Mouse (Mus musculus) MEL (cell line): ENCODE data around the gene Ipcef1. TPM values are rescaled to one million over a fixed set of nuclear protein-coding genes. Genes with fewer than 3 reads are reported as not detected.

Source experiments
- DNase-seq: peaks from one replicate; pipeline ENCODE4 v3.0.0; 2011; ENCODE audit warnings: low read depth, low spot score
- H3K27ac ChIP-seq: 2 replicates; pipeline ENCODE4 v1.5.1; 2012; ENCODE audit warnings: low read depth, mild to moderate bottlenecking, control low read depth, low read length, moderate library complexity; ENCODE audit not compliant: control insufficient read depth
- H3K27me3 ChIP-seq, 2 experiments: fragments of 150-350 bp in 1 of 2; sonication (generic) in 1 of 2; 2 replicates each; pipeline ENCODE4 v1.6.1; 2012; ENCODE audit warnings: low read length in 2 of 2, mild to moderate bottlenecking in 2 of 2, improper control_type of control experiment in 1 of 2, moderate library complexity in 1 of 2; ENCODE audit not compliant: insufficient read depth in 2 of 2, control insufficient read depth in 1 of 2
- H3K36me3 ChIP-seq, 2 experiments: 2 replicates each; pipeline ENCODE4 v1.6.1; 2012 to 2014; ENCODE audit warnings: low read length in 2 of 2, improper control_type of control experiment in 1 of 2, inconsistent platforms in 1 of 2, mild to moderate bottlenecking in 1 of 2; ENCODE audit not compliant: insufficient read depth in 2 of 2, control insufficient read depth in 1 of 2
- H3K4me1 ChIP-seq, 2 experiments: fragments of 150-350 bp in 1 of 2; sonication (generic) in 1 of 2; 2 replicates each; pipeline ENCODE4 v1.6.1; 2012; ENCODE audit warnings: low read length in 2 of 2, improper control_type of control experiment in 1 of 2, mild to moderate bottlenecking in 1 of 2; ENCODE audit not compliant: insufficient read depth in 2 of 2, control insufficient read depth in 1 of 2
- H3K4me3 ChIP-seq, 2 experiments: fragments of 150-350 bp in 1 of 2; sonication (generic) in 1 of 2; 2 replicates each; pipeline ENCODE4 v1.5.1; 2012; ENCODE audit warnings: low read depth in 2 of 2, low read length in 2 of 2, mild to moderate bottlenecking in 2 of 2, moderate library complexity in 2 of 2, control low read depth in 1 of 2, improper control_type of control experiment in 1 of 2; ENCODE audit not compliant: control insufficient read depth in 1 of 2, insufficient read depth in 1 of 2
- H3K79me2 ChIP-seq: 2 replicates; pipeline ENCODE4 v1.6.1; 2012; ENCODE audit warnings: mild to moderate bottlenecking, low read length, moderate library complexity; ENCODE audit not compliant: control insufficient read depth, poor library complexity, insufficient read depth
- H3K9ac ChIP-seq: 2 replicates; pipeline ENCODE4 v1.6.1; 2012; ENCODE audit warnings: low read depth, mild to moderate bottlenecking, control low read depth, low read length, moderate library complexity; ENCODE audit not compliant: control insufficient read depth, poor library complexity, severe bottlenecking
- H3K9me3 ChIP-seq: fragments of 150-350 bp; sonication (generic); replicated peaks from 2 replicates; pipeline ENCODE4 v1.6.1; 2012; ENCODE audit warnings: mild to moderate bottlenecking, low read length, improper control_type of control experiment, moderate library complexity; ENCODE audit not compliant: insufficient read depth
- BHLHE40 ChIP-seq: IDR thresholded peaks from 2 replicates; pipeline ENCODE4 v1.6.1; 2012; ENCODE audit warnings: low read depth, mild to moderate bottlenecking, inconsistent platforms, low read length, improper control_type of control experiment, borderline replicate concordance
- CTCF ChIP-seq, 3 experiments: IDR thresholded peaks in 2 of 3; conservative IDR thresholded peaks in 1 of 3; 2 replicates each; pipeline ENCODE4 v1.5.1; 2011 to 2012; ENCODE audit warnings: low read length in 3 of 3, low read depth in 2 of 3, mild to moderate bottlenecking in 2 of 3, improper control_type of control experiment in 1 of 3, inconsistent platforms in 1 of 3, mixed read lengths in 1 of 3, moderate library complexity in 1 of 3; ENCODE audit not compliant: control insufficient read depth in 1 of 3, insufficient read depth in 1 of 3, poor library complexity in 1 of 3, severe bottlenecking in 1 of 3
- E2F4 ChIP-seq: IDR thresholded peaks from 2 replicates; pipeline ENCODE4 v1.6.1; 2011; ENCODE audit warnings: low read depth, low read length, improper control_type of control experiment, borderline replicate concordance
- ELF1 ChIP-seq: IDR thresholded peaks from 2 replicates; pipeline ENCODE4 v1.6.1; 2014; ENCODE audit warnings: low read depth, mild to moderate bottlenecking, inconsistent platforms, low read length, improper control_type of control experiment, moderate library complexity
- EP300 ChIP-seq, 2 experiments: IDR thresholded peaks; 2 replicates each; pipeline ENCODE4 v1.6.1; 2011; ENCODE audit warnings: improper control_type of control experiment in 2 of 2, low read length in 2 of 2, low read depth in 1 of 2, mild to moderate bottlenecking in 1 of 2
- ETS1 ChIP-seq: IDR thresholded peaks from 2 replicates; pipeline ENCODE4 v1.6.1; 2012; ENCODE audit warnings: low read depth, mild to moderate bottlenecking, inconsistent platforms, low read length, improper control_type of control experiment, moderate library complexity
- GABPA ChIP-seq: IDR thresholded peaks from 2 replicates; pipeline ENCODE4 v1.6.1; 2012; ENCODE audit warnings: low read depth, mild to moderate bottlenecking, inconsistent platforms, low read length, improper control_type of control experiment, moderate library complexity
- GATA1 ChIP-seq: IDR thresholded peaks from 2 replicates; pipeline ENCODE4 v1.6.1; 2011; ENCODE audit warnings: low read depth, low read length, improper control_type of control experiment
- KAT2A ChIP-seq: conservative IDR thresholded peaks from 2 replicates; pipeline ENCODE4 v1.6.1; 2012; ENCODE audit warnings: low read depth, low read length, improper control_type of control experiment, inconsistent platforms
- MAFK ChIP-seq: IDR thresholded peaks from 2 replicates; pipeline ENCODE4 v1.6.1; 2011; ENCODE audit warnings: low read depth, mild to moderate bottlenecking, low read length, improper control_type of control experiment, borderline replicate concordance
- MAX ChIP-seq: IDR thresholded peaks from 2 replicates; pipeline ENCODE4 v1.6.1; 2011; ENCODE audit warnings: low read length, improper control_type of control experiment
- MAZ ChIP-seq: IDR thresholded peaks from 2 replicates; pipeline ENCODE4 v1.6.1; 2012; ENCODE audit warnings: low read depth, mild to moderate bottlenecking, inconsistent platforms, low read length, improper control_type of control experiment
- MXI1 ChIP-seq: IDR thresholded peaks from 2 replicates; pipeline ENCODE4 v1.6.1; 2011; ENCODE audit warnings: mild to moderate bottlenecking, low read depth, low read length, improper control_type of control experiment
- MYC ChIP-seq: IDR thresholded peaks from 2 replicates; pipeline ENCODE4 v1.6.1; 2011; ENCODE audit warnings: low read depth, mild to moderate bottlenecking, low read length, improper control_type of control experiment, moderate library complexity
- NELFE ChIP-seq: IDR thresholded peaks from 2 replicates; pipeline ENCODE4 v1.6.1; 2011; ENCODE audit warnings: low read depth, low read length, improper control_type of control experiment
- NRF1 ChIP-seq: IDR thresholded peaks from 2 replicates; pipeline ENCODE4 v1.6.1; 2014; ENCODE audit warnings: low read depth, mild to moderate bottlenecking, inconsistent platforms, low read length, improper control_type of control experiment, moderate library complexity; ENCODE audit not compliant: poor library complexity, insufficient read depth, severe bottlenecking
- POLR2AphosphoS5 ChIP-seq: IDR thresholded peaks from 2 replicates; pipeline ENCODE4 v1.6.1; 2012; ENCODE audit warnings: low read depth, borderline replicate concordance, mild to moderate bottlenecking, inconsistent platforms, low read length, moderate library complexity, mixed read lengths
- RAD21 ChIP-seq: IDR thresholded peaks from 2 replicates; pipeline ENCODE4 v1.6.1; 2011; ENCODE audit warnings: mild to moderate bottlenecking, low read depth, low read length, improper control_type of control experiment
- SIN3A ChIP-seq: IDR thresholded peaks from 2 replicates; pipeline ENCODE4 v1.6.1; 2012; ENCODE audit warnings: low read length, improper control_type of control experiment, inconsistent platforms
- SMC3 ChIP-seq: IDR thresholded peaks from 2 replicates; pipeline ENCODE4 v1.6.1; 2011; ENCODE audit warnings: low read depth, low read length, improper control_type of control experiment
- TAL1 ChIP-seq: IDR thresholded peaks from 2 replicates; pipeline ENCODE4 v1.6.1; 2012; ENCODE audit warnings: mild to moderate bottlenecking, inconsistent platforms, low read length, moderate library complexity, mixed read lengths
- TBP ChIP-seq: IDR thresholded peaks from 2 replicates; pipeline ENCODE4 v1.8.0; 2011; ENCODE audit warnings: low read depth, low read length, improper control_type of control experiment
- TCF12 ChIP-seq: IDR thresholded peaks from 2 replicates; pipeline ENCODE4 v1.6.1; 2014; ENCODE audit warnings: low read depth, mild to moderate bottlenecking, inconsistent platforms, low read length, improper control_type of control experiment, moderate library complexity
- UBTF ChIP-seq: IDR thresholded peaks from 2 replicates; pipeline ENCODE4 v1.6.1; 2012; ENCODE audit warnings: low read depth, mild to moderate bottlenecking, inconsistent platforms, low read length, improper control_type of control experiment, moderate library complexity, borderline replicate concordance; ENCODE audit not compliant: insufficient read depth
- ZC3H11A ChIP-seq: IDR thresholded peaks from 2 replicates; pipeline ENCODE4 v1.6.1; 2012; ENCODE audit warnings: low read depth, mild to moderate bottlenecking, inconsistent platforms, low read length, improper control_type of control experiment
- ZKSCAN1 ChIP-seq: IDR thresholded peaks from 2 replicates; pipeline ENCODE4 v1.6.1; 2012; ENCODE audit warnings: low read depth, mild to moderate bottlenecking, inconsistent platforms, low read length, improper control_type of control experiment, moderate library complexity
- ZMIZ1 ChIP-seq: IDR thresholded peaks from 2 replicates; pipeline ENCODE4 v1.6.1; 2012; ENCODE audit warnings: low read depth, mild to moderate bottlenecking, inconsistent platforms, low read length, improper control_type of control experiment, moderate library complexity
- ZNF384 ChIP-seq: IDR thresholded peaks from 2 replicates; pipeline ENCODE4 v1.6.1; 2012; ENCODE audit warnings: low read depth, mild to moderate bottlenecking, inconsistent platforms, low read length, improper control_type of control experiment
- polyA plus RNA-seq, 2 experiments: library from polyadenylated mRNA; stranded (reverse) in 1 of 2; unstranded in 1 of 2; fragments of >175 nt in 1 of 2; fragments of >200 nt in 1 of 2; gene quantifications; 2 replicates each; pipeline versions ENCODE4 v1.2.1 to v1.2.4; 2012; ENCODE audit warnings: low replicate concordance in 2 of 2, low read depth in 1 of 2; ENCODE audit not compliant: insufficient read length in 2 of 2, insufficient read depth in 1 of 2, missing spikeins in 1 of 2
- total RNA-seq: library from RNA; depleted of rRNA; stranded (reverse); fragments of 300-350 nt; gene quantifications from 2 replicates; pipeline ENCODE4 v1.2.3, GENCODE M21; 2012

Ipcef1 gene
- total and polyA plus RNA-seq, 3 experiments: not detected

DNA sequence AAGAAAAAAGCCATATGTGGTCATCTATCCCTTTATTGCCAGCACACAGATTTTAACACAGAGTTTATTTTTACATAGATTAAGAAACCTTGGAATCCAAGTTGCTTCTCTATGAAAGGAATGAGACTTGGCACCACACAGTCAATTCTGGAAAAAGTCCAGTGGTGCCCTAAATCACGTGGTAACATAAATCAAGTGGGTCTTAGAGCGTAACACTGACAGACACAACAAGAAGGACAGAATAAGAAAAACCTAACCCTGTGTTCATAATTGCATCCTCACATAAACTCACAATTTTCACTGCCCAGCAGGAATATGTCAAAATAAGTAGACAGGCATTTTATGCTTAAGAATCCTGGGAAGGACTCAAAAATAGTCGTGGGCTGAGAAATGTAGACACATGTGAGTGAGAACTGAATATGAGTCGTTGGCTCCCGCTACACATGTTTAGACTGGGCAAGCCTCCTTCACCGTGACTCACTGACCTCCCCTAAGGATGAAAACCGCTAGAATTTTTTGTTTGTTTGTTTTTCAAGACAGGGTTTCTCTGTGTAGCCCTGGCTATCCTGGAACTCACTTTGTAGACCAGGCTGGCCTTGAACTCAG, 32.4 kb downstream of the Ipcef1 start:
- H3K27ac ChIP-seq: no peak overlapping the region
- H3K27me3 ChIP-seq: no peaks in the 10 kb centered on the region
- no peaks in the 10 kb centered on the region for H3K79me2 ChIP-seq
- no peaks in the 10 kb centered on the region for H3K9me3 ChIP-seq
- H3K9ac ChIP-seq: no peak overlapping the region
- no peak overlapping the region for H3K4me3 ChIP-seq
- H3K36me3 ChIP-seq: no peaks in the 10 kb centered on the region
- TF ChIP-seq ZKSCAN1 (no peak), KAT2A (no peak), TCF12 (no peak), MAX (no peak), ZC3H11A (no peak), TBP (no peak)
- H3K4me1 ChIP-seq: no peaks in the 10 kb centered on the region
- DNase-seq: no peak

DNA sequence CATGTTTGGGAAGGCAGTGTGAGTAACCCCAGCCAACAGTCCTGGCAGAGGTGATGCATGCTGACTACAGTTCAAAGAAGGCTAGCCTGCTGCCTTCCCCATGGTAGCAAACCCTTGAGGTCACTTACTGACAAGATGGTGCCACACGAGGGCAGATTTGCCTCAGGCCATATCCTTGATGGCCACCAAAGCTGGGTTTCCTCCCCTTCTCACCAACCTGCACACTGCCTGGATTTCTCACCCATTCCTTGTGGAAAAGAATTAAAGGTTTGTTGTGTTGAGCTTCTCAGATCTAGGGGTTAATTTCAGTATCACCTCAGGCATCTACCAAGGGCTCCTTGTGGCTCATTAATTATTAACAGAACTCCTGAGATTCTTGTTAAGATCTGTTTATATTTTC, 37.1 kb downstream of the Ipcef1 start:
- Histone ChIP-seq H3K4me3 (no peak overlapping the region), H3K9me3 (no peaks in the 10 kb centered on the region), H3K4me1 (no peaks in the 10 kb centered on the region), H3K27me3 (no peaks in the 10 kb centered on the region), H3K36me3 (no peaks in the 10 kb centered on the region), H3K27ac (no peak overlapping the region), H3K9ac (no peak overlapping the region), H3K79me2 (no peaks in the 10 kb centered on the region)
- TF ChIP-seq ELF1 (no peak), SMC3 (no peak), CTCF (IDR thresholded peaks at IDR 0.05 in 2 of 3, conservative IDR thresholded peaks at IDR 0.05 in 1 of 3; ENCODE audit: control insufficient read depth in 1 of 3, insufficient read depth in 1 of 3, low read depth in 2 of 3, low read length in 3 of 3, poor library complexity in 1 of 3, severe bottlenecking in 1 of 3) (no peak)
- no peak for DNase-seq

DNA sequence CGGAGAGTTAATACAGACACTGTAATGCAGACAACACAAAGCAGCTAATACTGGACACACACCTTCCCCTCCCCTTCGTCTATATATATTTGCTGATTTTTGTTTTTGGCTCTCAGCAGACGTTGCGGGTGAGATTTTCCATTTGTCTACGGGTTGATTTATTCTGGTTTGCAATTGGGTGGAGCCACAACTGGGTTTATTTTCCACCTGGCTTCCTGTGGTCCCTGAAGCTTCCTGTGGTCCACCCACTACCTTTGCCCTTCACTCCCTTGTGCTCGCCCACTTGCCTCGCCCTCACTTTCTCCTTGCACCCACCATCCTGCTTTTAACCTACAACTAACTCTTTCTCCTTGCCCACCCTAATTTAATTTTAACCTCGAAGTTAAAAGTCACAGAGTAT, 41.7 kb downstream of the Ipcef1 start:
- no peak for TF ChIP-seq UBTF
- TF ChIP-seq ZNF384: no peak
- no peak for TF ChIP-seq E2F4
- no peak for TF ChIP-seq EP300 (IDR thresholded peaks at IDR 0.05; ENCODE audit: low read depth in 1 of 2, low read length in 2 of 2)
- no peak for TF ChIP-seq MAZ
- TF ChIP-seq ETS1: no peak
- TF ChIP-seq MYC: no peak
- TF ChIP-seq ZMIZ1: no peak
- TF ChIP-seq MAFK: no peak
- no peak for TF ChIP-seq GABPA
- no peak for TF ChIP-seq BHLHE40
- no peak for TF ChIP-seq NELFE
- no peak for TF ChIP-seq TAL1
- no peak for TF ChIP-seq ZKSCAN1
- TF ChIP-seq RAD21: no peak
- no peak for TF ChIP-seq MXI1
- no peak for TF ChIP-seq SIN3A
- TF ChIP-seq GATA1: no peak
- TF ChIP-seq POLR2AphosphoS5: no peak
- no peak for TF ChIP-seq NRF1
- no peaks in the 10 kb centered on the region for H3K4me1 ChIP-seq
- H3K9me3 ChIP-seq: no peaks in the 10 kb centered on the region
- H3K79me2 ChIP-seq: no peaks in the 10 kb centered on the region
- no peaks in the 10 kb centered on the region for H3K36me3 ChIP-seq
- H3K27ac ChIP-seq: no peak overlapping the region
- H3K4me3 ChIP-seq: no peak overlapping the region
- H3K27me3 ChIP-seq: no peaks in the 10 kb centered on the region
- no peak for DNase-seq
- no peak overlapping the region for H3K9ac ChIP-seq
